Comparison of ENCODE assay signal across 15 mouse cellular contexts in genomic region chr5:148159328-148159727, GRCm38 (mm10).
A peak's percentile ranks its signal among the peaks of the same experiment; 100 is the strongest.
DNase-seq lines count a peak whose midpoint lies in the region; ATAC-seq lines count a peak whose summit lies in the region.
"Had no signal": no experiment of that assay in that cellular context is flagged by ENCODE, and none has a peak within 500 bp of the region (broad histone marks: within the 10 kb centered on the region; RNA-seq: fewer than 3 reads in every experiment).

No protein-coding gene starts in this region.

- no peak overlapping the region for H3K4me2 ChIP-seq in hindbrain, embryonic 16.5 days (ENCODE audit: low read length)
- no peak overlapping the region for H3K4me2 ChIP-seq in liver, embryonic 11.5 days
- H3K4me2 ChIP-seq: embryonic facial prominence, embryonic 15.5 days; midbrain, embryonic 13.5 days had no signal

- DNase-seq in embryo, embryonic 10 days (ENCODE audit: low spot score), result peak; percentile 45
- DNase-seq in embryo, embryonic 9.5 days (ENCODE audit: extremely low spot score), result no peak
- peak; percentile 9 to 11 for DNase-seq in kidney, postnatal 4 days
- DNase-seq in kidney, adult 9 months, result no peak
- peak; percentile 10 to 48 for DNase-seq in adrenal gland, postnatal 36 days
- no peak for DNase-seq in frontal cortex, postnatal 36 days (ENCODE audit: low spot score in 2 of 2)
- no peak for DNase-seq in liver, embryonic 11.5 days (ENCODE audit: low spot score)
- DNase-seq: liver; right cerebral cortex, postnatal 4 days; thymus, adult 2 months had no signal

- H3K9me3 ChIP-seq in hindbrain, embryonic 16.5 days (ENCODE audit: control insufficient read depth, low read length), result no peaks in the 10 kb centered on the region
- no peaks in the 10 kb centered on the region for H3K9me3 ChIP-seq in liver, embryonic 11.5 days (ENCODE audit: control insufficient read depth, low read length)
- H3K9me3 ChIP-seq: embryonic facial prominence, embryonic 15.5 days; midbrain, embryonic 13.5 days had no signal

- no peaks in the 10 kb centered on the region for H3K27me3 ChIP-seq in hindbrain, embryonic 16.5 days (replicated peaks; ENCODE audit: control insufficient read depth, insufficient read depth, low read length)
- H3K27me3 ChIP-seq in liver, embryonic 11.5 days (replicated peaks; ENCODE audit: control insufficient read depth, insufficient read depth, low read length), result no peaks in the 10 kb centered on the region
- H3K27me3 ChIP-seq: embryonic facial prominence, embryonic 15.5 days; midbrain, embryonic 13.5 days had no signal

- WGBS in hindbrain, embryonic 16.5 days, result 39% methylated on average over 8 of the region's 8 CpGs
- WGBS in liver, embryonic 11.5 days, result 74% methylated on average over 8 of the region's 8 CpGs

- H3K36me3 ChIP-seq in hindbrain, embryonic 16.5 days (ENCODE audit: control insufficient read depth, insufficient read depth, low read length), result no peaks in the 10 kb centered on the region
- no peaks in the 10 kb centered on the region for H3K36me3 ChIP-seq in liver, embryonic 11.5 days (ENCODE audit: control insufficient read depth, insufficient read depth, low read length)
- H3K36me3 ChIP-seq: embryonic facial prominence, embryonic 15.5 days; midbrain, embryonic 13.5 days had no signal

- H3K9ac ChIP-seq in hindbrain, embryonic 16.5 days (ENCODE audit: low read depth, low read length), result no peak overlapping the region
- no peak overlapping the region for H3K9ac ChIP-seq in liver, embryonic 11.5 days (ENCODE audit: low read depth, low read length)
- H3K9ac ChIP-seq: embryonic facial prominence, embryonic 15.5 days; midbrain, embryonic 13.5 days had no signal

- no peak overlapping the region for H3K27ac ChIP-seq in hindbrain, embryonic 16.5 days (ENCODE audit: low read depth, low read length)
- H3K27ac ChIP-seq in liver, embryonic 11.5 days (ENCODE audit: low read depth, low read length), result no peak overlapping the region
- H3K27ac ChIP-seq: embryonic facial prominence, embryonic 15.5 days; kidney, postnatal 0 days; macrophage; midbrain, embryonic 13.5 days had no signal

- H3K4me3 ChIP-seq in hindbrain, embryonic 16.5 days (ENCODE audit: low read length), result no peak overlapping the region
- no peak overlapping the region for H3K4me3 ChIP-seq in liver, embryonic 11.5 days (ENCODE audit: low read depth, low read length)
- H3K4me3 ChIP-seq: embryonic facial prominence, embryonic 15.5 days; midbrain, embryonic 13.5 days had no signal

- ATAC-seq in hindbrain, embryonic 16.5 days, result peak; percentile 73
- no peak for ATAC-seq in liver, embryonic 11.5 days (replicated peaks; ENCODE audit: low FRiP score)
- ATAC-seq: midbrain, embryonic 13.5 days had no signal

- H3K4me1 ChIP-seq in hindbrain, embryonic 16.5 days (ENCODE audit: control insufficient read depth, insufficient read depth, low read depth, low read length), result peaks cover 6% of the 10 kb centered on the region
- no peaks in the 10 kb centered on the region for H3K4me1 ChIP-seq in liver, embryonic 11.5 days (replicated peaks; ENCODE audit: control insufficient read depth, insufficient read depth, low read length)
- H3K4me1 ChIP-seq: embryonic facial prominence, embryonic 15.5 days had no signal

Comparison
In these comparisons a context has a peak if more than half of its experiments do, and no peak if none do; other contexts are left out.
1. DNase-seq: peak in embryo, embryonic 10 days (single experiment), kidney, postnatal 4 days (2 of 2) and adrenal gland, postnatal 36 days (2 of 2); none in embryo, embryonic 9.5 days (single experiment), kidney, adult 9 months (single experiment), frontal cortex, postnatal 36 days (0 of 2) and liver, embryonic 11.5 days (single experiment).